Mouse (Mus musculus) C2C12 (cell line): Measurements from ENCODE around the gene Dapk1. TPM values are rescaled to one million over a fixed set of nuclear protein-coding genes. Genes with fewer than 3 reads are reported as not detected.

ENCODE experiments used
- H3K27me3 ChIP-seq: one replicate; pipeline ENCODE4 v1.6.1; 2011; ENCODE audit not compliant: control insufficient read depth, insufficient read depth, insufficient read length
- H3K36me3 ChIP-seq: one replicate; pipeline ENCODE4 v1.6.1; 2011; ENCODE audit not compliant: control insufficient read depth, insufficient read depth
- H3K4me3 ChIP-seq: one replicate; pipeline ENCODE4 v1.5.1; 2011; ENCODE audit warnings: mild to moderate bottlenecking, control low read depth; ENCODE audit not compliant: poor library complexity, insufficient read depth, severe bottlenecking
- H3K79me2 ChIP-seq: one replicate; pipeline ENCODE4 v1.6.1; 2011; ENCODE audit not compliant: control insufficient read depth, insufficient read depth
- H3K79me3 ChIP-seq: one replicate; pipeline ENCODE4 v1.6.1; 2011; ENCODE audit warnings: low read depth, control low read depth
- H3ac ChIP-seq: one replicate; pipeline ENCODE3; 2011; ENCODE audit warnings: low read depth; ENCODE audit not compliant: control insufficient read depth, insufficient read length
- CEBPB ChIP-seq: IDR thresholded peaks from one replicate; pipeline ENCODE4 v1.6.1; 2011; ENCODE audit warnings: low read depth, mild to moderate bottlenecking, control low read depth, moderate library complexity
- CTCF ChIP-seq: IDR thresholded peaks from one replicate; pipeline ENCODE4 v1.5.1; 2011; ENCODE audit not compliant: control insufficient read depth, insufficient read depth, insufficient read length
- FOSL1 ChIP-seq: IDR thresholded peaks from one replicate; pipeline ENCODE4 v1.8.0; 2011; ENCODE audit warnings: mild to moderate bottlenecking, low read length; ENCODE audit not compliant: poor library complexity, insufficient read depth, severe bottlenecking
- MAX ChIP-seq: IDR thresholded peaks from one replicate; pipeline ENCODE4 v1.6.1; 2011; ENCODE audit warnings: mild to moderate bottlenecking, control low read depth
- MYOD1 ChIP-seq: IDR thresholded peaks from one replicate; pipeline ENCODE4 v1.6.1; 2011; ENCODE audit warnings: low read depth; ENCODE audit not compliant: control insufficient read depth, insufficient read length
- MYOG ChIP-seq: IDR thresholded peaks from one replicate; pipeline ENCODE4 v1.6.1; 2011; ENCODE audit not compliant: control insufficient read depth, insufficient read length; ENCODE audit errors: extremely low read depth
- USF1 ChIP-seq: IDR thresholded peaks from one replicate; pipeline ENCODE4 v1.6.1; 2011; ENCODE audit warnings: low read depth, mild to moderate bottlenecking, control low read depth, moderate library complexity
- polyA plus RNA-seq: library from polyadenylated mRNA; unstranded; fragments of >200 nt; fragmentation: generic; extraction: Trizol; gene quantifications from one replicate; pipeline ENCODE4 v1.2.1, GENCODE M21; 2012; ENCODE audit warnings: missing spikeins

Dapk1 gene
- polyA plus RNA-seq, 1 experiment: not detected

GRCm38 (mm10) chr13:60660711-60661261 lies 59.0 kb downstream of the Dapk1 start:
- no peak overlapping the region for H3K4me3 ChIP-seq
- H3K79me3 ChIP-seq: no peaks in the 10 kb centered on the region
- H3K27me3 ChIP-seq: no peaks in the 10 kb centered on the region
- H3K36me3 ChIP-seq: no peaks in the 10 kb centered on the region
- no peak overlapping the region for H3ac ChIP-seq
- H3K79me2 ChIP-seq: no peaks in the 10 kb centered on the region
- TF ChIP-seq CEBPB (no peak), MAX (no peak), MYOD1 (no peak), FOSL1 (no peak), CTCF (no peak), USF1 (no peak), MYOG (no peak)

GRCm38 (mm10) chr13:60662493-60663177 lies 60.9 kb downstream of the Dapk1 start:
- TF ChIP-seq CEBPB: no peak
- TF ChIP-seq MYOD1: no peak
- no peak for TF ChIP-seq MYOG
- no peak for TF ChIP-seq FOSL1
- TF ChIP-seq USF1: no peak
- no peak for TF ChIP-seq CTCF
- no peak for TF ChIP-seq MAX
- Histone ChIP-seq H3K79me3 (no peaks in the 10 kb centered on the region), H3ac (no peak overlapping the region), H3K4me3 (no peak overlapping the region), H3K79me2 (no peaks in the 10 kb centered on the region), H3K27me3 (no peaks in the 10 kb centered on the region), H3K36me3 (no peaks in the 10 kb centered on the region)

GRCm38 (mm10) chr13:60664058-60664457 lies 62.3 kb downstream of the Dapk1 start:
- TF ChIP-seq FOSL1 (no peak), MYOG (no peak), CEBPB (no peak), MYOD1 (no peak), CTCF (no peak), MAX (no peak), USF1 (no peak)
- Histone ChIP-seq H3K79me2 (no peaks in the 10 kb centered on the region), H3ac (no peak overlapping the region), H3K4me3 (no peak overlapping the region), H3K27me3 (no peaks in the 10 kb centered on the region), H3K79me3 (no peaks in the 10 kb centered on the region), H3K36me3 (no peaks in the 10 kb centered on the region)

GRCm38 (mm10) chr13:60664816-60665215 lies 63.1 kb downstream of the Dapk1 start:
- TF ChIP-seq FOSL1 (no peak), USF1 (no peak), MYOG (no peak), CTCF (no peak), MYOD1 (no peak), CEBPB (no peak), MAX (no peak)
- no peaks in the 10 kb centered on the region for H3K36me3 ChIP-seq
- no peaks in the 10 kb centered on the region for H3K79me3 ChIP-seq
- no peaks in the 10 kb centered on the region for H3K27me3 ChIP-seq
- H3ac ChIP-seq: no peak overlapping the region
- H3K4me3 ChIP-seq: no peak overlapping the region
- no peaks in the 10 kb centered on the region for H3K79me2 ChIP-seq

GRCm38 (mm10) chr13:60665402-60665801 lies 63.7 kb downstream of the Dapk1 start:
- Histone ChIP-seq H3ac (no peak overlapping the region), H3K36me3 (no peaks in the 10 kb centered on the region), H3K27me3 (no peaks in the 10 kb centered on the region), H3K79me3 (no peaks in the 10 kb centered on the region), H3K4me3 (no peak overlapping the region), H3K79me2 (no peaks in the 10 kb centered on the region)
- no peak for TF ChIP-seq CEBPB
- no peak for TF ChIP-seq USF1
- TF ChIP-seq MYOD1: no peak
- no peak for TF ChIP-seq CTCF
- TF ChIP-seq MAX: no peak
- TF ChIP-seq FOSL1: no peak
- TF ChIP-seq MYOG: no peak

- no peaks in the 10 kb centered on the region for H3K79me3 ChIP-seq
- no peaks in the 10 kb centered on the region for H3K79me2 ChIP-seq
- TF ChIP-seq FOSL1 (no peak), CTCF (no peak), MAX (no peak), MYOD1 (no peak), USF1 (no peak)
Observed at GRCm38 (mm10) chr13:60668036-60668435, 66.3 kb downstream of the Dapk1 start.

More at GRCm38 (mm10) chr13:60668036-60668435, 66.3 kb downstream of the Dapk1 start:
- no peak overlapping the region for H3ac ChIP-seq
- H3K27me3 ChIP-seq: no peaks in the 10 kb centered on the region
- H3K36me3 ChIP-seq: no peaks in the 10 kb centered on the region
- no peak overlapping the region for H3K4me3 ChIP-seq
